Mouse (Mus musculus) limb, embryonic 10.5 days (tissue): ENCODE data around the gene Bri3bp. TPM values are rescaled to one million over a fixed set of nuclear protein-coding genes. Genes with fewer than 3 reads are reported as not detected.
"Not testable (repeated sequence)": the region's sequence is repeated elsewhere in the genome, so short reads cannot be mapped to it uniquely, and the experiment has no call there.

Source experiments
- DNase-seq: peaks from one replicate; pipeline ENCODE4 v3.0.0-alpha.2; 2017; ENCODE audit warnings: low spot score
- H3K27ac ChIP-seq: fragments of 300-500 bp; sonication (generic); 2 replicates; pipeline ENCODE4 v1.5.1; 2016; ENCODE audit warnings: mild to moderate bottlenecking
- H3K27me3 ChIP-seq: fragments of 300-500 bp; sonication (generic); 2 replicates; pipeline ENCODE4 v1.6.1; 2016; ENCODE audit warnings: low read depth, mild to moderate bottlenecking; ENCODE audit not compliant: poor library complexity, severe bottlenecking
- H3K36me3 ChIP-seq: fragments of 300-500 bp; sonication (generic); 2 replicates; pipeline ENCODE4 v1.6.1; 2016; ENCODE audit warnings: mild to moderate bottlenecking, moderate library complexity
- H3K4me1 ChIP-seq: fragments of 300-500 bp; sonication (generic); 2 replicates; pipeline ENCODE4 v1.6.1; 2016
- H3K4me3 ChIP-seq: fragments of 300-500 bp; sonication (generic); 2 replicates; pipeline ENCODE4 v1.5.1; 2016; ENCODE audit warnings: mild to moderate bottlenecking, moderate library complexity
- H3K9me3 ChIP-seq: fragments of 300-500 bp; sonication (generic); replicated peaks from 2 replicates; pipeline ENCODE4 v1.6.1; 2016; ENCODE audit warnings: mild to moderate bottlenecking
- WGBS: fragments of 180-500 bp; shearing (Covaris S2); methylation state at CpG from one replicate; pipeline ENCODE4 v1.1.7; 2016; 5-methylcytosine and 5-hydroxymethylcytosine counted together
- polyA plus RNA-seq: library from polyadenylated mRNA; unstranded; fragments of >200 nt; fragmentation: Nextera tagmentation; extraction: Ambion mirVana; gene quantifications from 2 replicates; pipeline ENCODE4 v1.2.1, GENCODE M21; 2016

Bri3bp gene
- polyA plus RNA-seq, 1 experiment from 2014 or later = 52.1 TPM

DNA sequence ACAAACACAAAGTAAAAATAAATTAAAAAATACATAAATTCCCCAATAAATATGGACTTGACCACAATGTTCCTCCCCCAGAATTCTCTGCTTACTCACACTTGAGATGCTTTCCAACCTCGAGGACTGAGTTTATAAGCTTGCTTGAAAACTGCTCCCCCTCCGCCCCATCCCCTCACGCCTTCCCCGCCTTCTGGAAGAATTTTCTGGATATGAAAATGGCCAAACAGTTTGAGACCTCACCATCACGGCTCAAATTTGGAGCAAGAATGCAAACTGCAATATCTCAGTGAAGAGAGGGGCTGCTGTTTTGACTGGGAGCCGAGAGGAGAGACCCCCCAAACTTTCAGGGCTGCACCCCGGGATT is 36.8 kb upstream of the Bri3bp start:
- H3K4me3 ChIP-seq = peak overlapping the region; percentile 74
- WGBS = 4% methylated on average over 7 of the region's 7 CpGs
- H3K9me3 ChIP-seq = no peaks in the 10 kb centered on the region
- no peak for DNase-seq
- H3K27me3 ChIP-seq = peaks cover 12% of the 10 kb centered on the region
- peak overlapping the region; percentile 86 for H3K27ac ChIP-seq
- peaks cover 32% of the 10 kb centered on the region for H3K4me1 ChIP-seq
- H3K36me3 ChIP-seq = no peaks in the 10 kb centered on the region

DNA sequence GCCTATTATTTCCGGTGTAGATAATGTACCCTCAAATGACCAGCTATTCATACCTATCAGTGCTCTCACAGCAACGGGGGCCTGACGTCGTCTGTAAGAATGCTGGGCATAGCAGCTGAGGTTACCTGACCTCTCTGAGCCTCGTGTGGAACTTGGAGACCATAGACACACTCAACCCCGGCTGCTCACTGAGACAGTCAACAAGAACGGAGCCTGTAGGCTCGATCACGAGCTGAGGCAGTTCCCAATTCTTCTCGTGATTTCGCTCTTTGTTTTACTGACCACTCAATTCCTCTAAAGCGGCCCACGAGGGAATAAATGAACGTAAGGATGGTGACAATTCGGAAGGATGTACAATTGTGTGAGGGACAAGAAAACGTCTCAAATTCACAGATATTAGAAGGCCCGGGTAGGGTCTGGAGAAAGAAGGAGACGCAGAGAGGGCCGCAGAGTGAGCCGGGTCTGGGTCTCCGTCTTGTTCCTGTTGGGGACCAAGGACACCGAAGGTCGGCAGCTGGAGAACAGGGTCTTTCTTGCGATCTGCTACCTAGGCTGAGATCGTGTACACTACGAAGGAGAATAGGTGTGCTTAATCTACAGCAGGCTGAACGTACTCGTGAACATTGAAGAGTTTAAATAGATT is 36.3 kb upstream of the Bri3bp start:
- Histone ChIP-seq H3K36me3 (no peaks in the 10 kb centered on the region), H3K27me3 (peaks cover 12% of the 10 kb centered on the region), H3K9me3 (no peaks in the 10 kb centered on the region), H3K27ac (peak overlapping the region; percentile 86), H3K4me1 (peaks cover 37% of the 10 kb centered on the region), H3K4me3 (peak overlapping the region; percentile 74)
- DNase-seq = peak; percentile 82
- WGBS = under 1% methylated on average over 28 of the region's 28 CpGs

DNA sequence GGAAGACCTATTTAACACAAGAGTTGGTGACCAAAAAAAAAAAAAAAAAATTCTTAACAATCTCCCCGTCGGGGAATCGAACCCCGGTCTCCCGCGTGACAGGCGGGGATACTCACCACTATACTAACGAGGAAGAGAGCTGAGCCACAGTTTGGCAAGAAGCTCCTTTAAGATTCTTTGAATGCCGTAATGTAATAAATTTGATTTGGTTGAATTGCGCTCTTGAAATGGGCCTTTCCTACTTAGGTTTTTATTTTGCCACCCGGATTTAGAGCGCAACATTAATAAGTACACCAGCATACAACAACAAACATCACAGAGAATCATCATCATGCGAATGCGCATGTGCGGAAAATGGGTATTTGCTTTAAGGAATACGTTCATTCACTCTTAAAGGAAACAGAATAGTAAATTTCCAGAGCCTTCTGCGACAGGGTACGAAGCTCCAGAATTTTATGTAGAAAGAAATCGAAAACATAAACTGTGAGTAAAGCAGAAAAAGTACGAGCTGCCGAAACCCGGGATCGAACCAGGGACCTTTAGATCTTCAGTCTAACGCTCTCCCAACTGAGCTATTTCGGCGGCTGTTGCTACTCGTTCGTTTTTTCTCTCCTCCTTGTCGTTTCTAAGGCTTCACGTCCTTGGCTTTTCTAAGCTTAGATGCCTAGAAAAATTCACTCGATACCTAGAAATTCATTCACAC is 35.7 kb upstream of the Bri3bp start:
- peak overlapping the region; percentile 74 for H3K4me3 ChIP-seq
- DNase-seq = peak; percentile 93
- WGBS = 1% methylated on average over 31 of the region's 31 CpGs
- peaks cover 42% of the 10 kb centered on the region for H3K4me1 ChIP-seq
- no peaks in the 10 kb centered on the region for H3K9me3 ChIP-seq
- H3K27me3 ChIP-seq = peaks cover 12% of the 10 kb centered on the region
- H3K36me3 ChIP-seq = no peaks in the 10 kb centered on the region
- peak overlapping the region; percentile 86 for H3K27ac ChIP-seq

DNA sequence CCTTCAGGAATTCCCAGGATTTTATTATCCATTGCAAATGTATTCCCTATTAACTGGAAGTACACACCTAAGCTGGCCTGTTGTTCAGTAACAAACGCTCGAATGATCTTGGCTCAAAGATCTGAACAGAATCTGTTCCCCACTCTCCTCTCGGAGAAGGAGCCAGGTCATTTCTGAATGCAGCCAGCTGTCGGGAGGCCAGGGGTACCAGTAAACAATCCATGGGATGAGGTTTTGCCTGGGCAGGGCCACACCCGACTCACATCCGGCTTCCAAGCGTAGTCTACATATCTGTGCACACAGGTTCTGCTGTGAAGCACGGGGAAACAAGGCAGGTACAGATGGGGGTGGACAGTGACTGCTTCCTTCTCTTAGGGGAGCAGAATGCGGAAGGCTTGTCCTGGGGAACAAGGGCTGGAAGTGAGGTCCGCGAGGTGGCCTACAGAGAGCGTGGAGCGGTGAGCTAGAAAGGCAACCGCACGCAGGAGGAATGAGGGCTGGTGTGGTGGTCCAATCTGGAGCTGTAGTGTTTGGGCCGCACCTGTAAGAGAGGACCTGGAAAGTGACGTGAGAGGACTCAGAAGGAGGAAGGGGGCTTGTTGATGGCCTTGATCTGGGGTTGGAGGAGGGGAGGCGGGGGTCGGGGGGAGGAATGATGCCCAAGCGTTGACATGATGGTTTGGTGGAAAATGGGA is 34.9 kb upstream of the Bri3bp start:
- Histone ChIP-seq H3K4me3 (peak overlapping the region; percentile 74), H3K9me3 (no peaks in the 10 kb centered on the region), H3K27me3 (peaks cover 12% of the 10 kb centered on the region), H3K4me1 (peaks cover 42% of the 10 kb centered on the region), H3K36me3 (no peaks in the 10 kb centered on the region), H3K27ac (peak overlapping the region; percentile 82)
- peak; percentile 78 for DNase-seq
- WGBS = 4% methylated on average over 20 of the region's 20 CpGs

DNA sequence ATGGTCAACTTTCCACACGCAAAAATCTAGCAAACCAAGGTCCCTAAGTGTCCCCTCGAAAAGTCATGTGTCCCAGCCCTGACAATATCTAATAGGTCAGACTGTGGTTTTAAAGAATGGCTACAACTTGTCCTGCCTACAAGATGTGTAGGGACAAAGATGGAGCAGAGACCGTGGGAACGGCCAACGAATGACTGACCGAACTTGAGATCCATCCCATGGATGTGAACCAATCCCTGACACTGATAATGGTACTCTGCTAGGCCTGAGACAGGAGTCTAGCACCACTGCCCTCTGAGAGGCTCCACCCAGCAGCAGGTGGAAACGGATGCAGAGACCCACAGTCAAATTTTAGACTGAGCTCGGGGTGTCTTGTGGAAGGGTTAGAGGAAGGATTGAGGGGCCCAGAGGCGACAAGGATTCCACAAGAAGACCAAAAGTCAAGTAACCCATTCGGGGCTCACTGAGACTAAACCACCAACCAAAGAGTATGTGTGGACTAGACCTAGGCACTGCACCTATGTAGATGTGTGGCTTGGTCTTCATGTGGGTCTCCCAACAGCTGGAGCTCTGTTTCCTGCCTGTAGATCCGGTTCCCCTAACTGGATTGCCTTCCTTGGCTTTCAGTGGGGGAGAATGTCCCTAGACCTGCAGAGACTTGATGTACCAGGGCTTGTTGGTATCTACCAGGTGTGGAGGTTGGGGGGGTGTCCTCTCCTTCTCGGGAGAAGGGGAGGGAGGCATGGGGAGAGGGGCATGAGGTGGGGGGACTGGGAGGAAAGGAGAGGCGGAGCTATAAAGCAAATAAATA is 34.1 kb upstream of the Bri3bp start:
- peak overlapping the region; percentile 74 for H3K4me3 ChIP-seq
- peaks cover 8% of the 10 kb centered on the region for H3K27me3 ChIP-seq
- no peak for DNase-seq
- H3K4me1 ChIP-seq = peaks cover 42% of the 10 kb centered on the region
- no peaks in the 10 kb centered on the region for H3K36me3 ChIP-seq
- 56% methylated on average over 13 of the region's 13 CpGs for WGBS
- peak overlapping the region; percentile 82 for H3K27ac ChIP-seq
- H3K9me3 ChIP-seq = no peaks in the 10 kb centered on the region

DNA sequence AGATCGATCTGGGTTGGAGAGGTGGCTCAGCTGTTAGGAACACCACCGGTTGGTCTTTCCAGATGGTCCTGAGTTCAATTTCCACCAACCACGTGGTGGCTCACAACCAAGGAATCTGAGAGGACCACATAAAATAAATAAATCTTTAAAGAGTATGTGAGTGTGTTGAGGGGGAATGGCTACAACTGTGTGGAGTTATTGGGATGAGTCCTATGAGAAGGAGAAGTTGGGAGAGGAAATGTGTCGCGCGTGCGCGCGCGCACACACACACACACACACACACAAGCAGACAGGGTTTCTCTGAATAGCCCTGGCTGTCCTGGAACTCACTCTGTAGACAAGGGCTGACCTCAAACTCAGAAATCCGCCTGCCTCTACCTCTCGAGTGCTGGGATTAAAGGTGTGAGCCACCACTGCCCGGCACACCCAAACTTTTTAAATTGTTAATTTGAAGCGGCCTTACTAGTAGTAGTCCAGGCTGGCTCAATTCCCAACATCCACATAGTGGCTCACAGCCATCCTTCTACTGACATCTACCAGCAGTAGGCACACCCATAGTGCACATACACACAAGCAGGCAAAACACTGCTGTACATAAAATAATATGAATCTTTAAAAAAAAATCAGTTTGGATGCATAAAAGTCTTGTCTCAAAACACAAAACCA is 33.3 kb upstream of the Bri3bp start:
- 65% methylated on average over 14 of the region's 14 CpGs for WGBS
- no peak for DNase-seq
- Histone ChIP-seq H3K4me1 (peaks cover 35% of the 10 kb centered on the region), H3K36me3 (peaks cover 6% of the 10 kb centered on the region), H3K4me3 (peak overlapping the region; percentile 46), H3K9me3 (no peaks in the 10 kb centered on the region), H3K27me3 (peaks cover 2% of the 10 kb centered on the region), H3K27ac (no peak overlapping the region)

DNA sequence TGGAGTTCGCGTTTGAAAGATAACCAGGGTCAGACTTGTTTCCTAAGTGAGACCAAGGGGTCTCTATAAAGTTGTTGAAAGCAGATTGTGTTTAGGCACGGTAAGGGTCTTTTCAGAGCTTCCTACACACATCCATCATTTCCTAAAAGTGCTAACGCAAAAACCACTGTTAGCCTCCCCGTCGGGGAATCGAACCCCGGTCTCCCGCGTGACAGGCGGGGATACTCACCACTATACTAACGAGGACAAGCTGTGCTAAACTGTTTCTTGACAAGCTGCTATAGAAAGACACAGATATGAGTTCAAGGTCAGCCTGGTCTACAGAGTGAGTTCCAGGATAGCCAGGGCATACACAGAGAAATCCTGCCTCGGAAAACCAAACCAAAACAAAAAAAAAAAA is 32.5 kb upstream of the Bri3bp start:
- no peaks in the 10 kb centered on the region for H3K9me3 ChIP-seq
- H3K27ac ChIP-seq = no peak overlapping the region
- H3K4me1 ChIP-seq = peaks cover 33% of the 10 kb centered on the region
- peaks cover 14% of the 10 kb centered on the region for H3K36me3 ChIP-seq
- DNase-seq = peak; percentile 88
- H3K27me3 ChIP-seq = no peaks in the 10 kb centered on the region
- under 1% methylated on average over 13 of the region's 13 CpGs for WGBS
- peak overlapping the region; percentile 46 for H3K4me3 ChIP-seq

DNA sequence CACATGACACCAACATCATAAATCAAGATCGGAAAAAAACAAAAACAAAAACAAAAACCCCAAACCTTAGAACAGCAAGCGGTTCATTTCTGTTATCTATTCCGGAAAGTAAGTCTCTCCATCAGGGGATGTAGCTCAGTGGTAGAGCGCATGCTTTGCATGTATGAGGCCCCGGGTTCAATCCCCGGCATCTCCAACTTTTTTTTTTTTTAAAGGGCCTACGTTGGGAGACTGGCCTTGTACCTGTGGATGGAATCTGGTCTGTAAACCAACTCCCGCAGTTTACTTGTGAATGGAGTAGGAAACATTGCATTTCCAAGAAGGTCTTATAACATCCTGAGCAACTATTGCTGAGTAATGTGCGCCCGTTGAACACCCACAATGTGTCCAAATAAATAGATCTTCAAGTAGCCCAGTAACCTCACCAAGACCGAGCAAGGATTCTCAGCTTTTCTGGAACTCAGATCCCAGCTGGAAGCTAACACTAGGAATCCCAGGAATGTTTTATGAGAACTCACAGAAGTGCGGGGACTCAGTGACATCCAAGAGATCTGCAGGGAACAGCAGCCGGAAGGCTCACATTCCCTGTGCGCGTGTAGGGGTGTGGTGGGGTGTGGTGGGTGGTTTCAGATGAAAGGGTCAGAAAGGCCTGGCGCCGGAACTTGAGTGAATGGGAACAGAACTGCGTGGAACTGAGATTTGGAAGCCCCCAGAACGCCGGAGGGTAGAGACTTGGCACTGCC is 31.8 kb upstream of the Bri3bp start:
- no peaks in the 10 kb centered on the region for H3K9me3 ChIP-seq
- peaks cover 32% of the 10 kb centered on the region for H3K4me1 ChIP-seq
- peaks cover 21% of the 10 kb centered on the region for H3K36me3 ChIP-seq
- peak overlapping the region; percentile 31; the same call in 1 of the 2 replicates for H3K27ac ChIP-seq
- H3K4me3 ChIP-seq = peak overlapping the region; percentile 46
- WGBS = 7% methylated on average over 20 of the region's 20 CpGs
- peak; percentile 73 for DNase-seq
- H3K27me3 ChIP-seq = no peaks in the 10 kb centered on the region

DNA sequence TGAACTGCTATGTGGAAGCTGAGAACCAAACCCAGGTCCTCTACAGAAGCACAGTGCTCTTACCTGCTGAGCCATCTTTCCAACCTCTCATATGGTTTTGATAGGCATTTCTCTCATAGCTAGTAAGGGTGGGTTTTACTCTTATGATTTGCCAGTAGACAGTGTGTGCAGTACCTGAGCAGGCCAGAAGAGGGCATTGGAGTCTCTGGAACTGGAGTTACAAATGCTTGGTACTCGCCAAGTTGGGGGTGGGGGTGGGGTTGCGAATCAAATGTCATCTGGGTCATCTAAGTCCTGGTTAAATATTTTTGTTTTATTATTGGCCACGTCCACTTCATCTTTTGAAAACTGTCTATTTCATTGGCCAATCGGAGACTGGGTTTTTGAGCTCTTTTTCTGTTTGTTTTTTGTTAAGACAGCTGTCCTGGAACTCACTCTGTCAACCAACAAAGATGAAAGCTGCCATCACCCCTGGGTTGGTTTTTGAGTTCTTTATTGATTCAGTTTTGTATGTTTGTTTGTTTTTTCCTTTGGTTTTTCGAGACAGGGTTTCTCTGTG is 29.3 kb upstream of the Bri3bp start:
- Histone ChIP-seq H3K9me3 (no peaks in the 10 kb centered on the region), H3K36me3 (peaks cover 46% of the 10 kb centered on the region), H3K27me3 (no peaks in the 10 kb centered on the region), H3K4me3 (no peak overlapping the region), H3K4me1 (peaks cover 25% of the 10 kb centered on the region), H3K27ac (no peak overlapping the region)
- peak; percentile 70 for DNase-seq
- 62% methylated on average over 5 of the region's 5 CpGs for WGBS

DNA sequence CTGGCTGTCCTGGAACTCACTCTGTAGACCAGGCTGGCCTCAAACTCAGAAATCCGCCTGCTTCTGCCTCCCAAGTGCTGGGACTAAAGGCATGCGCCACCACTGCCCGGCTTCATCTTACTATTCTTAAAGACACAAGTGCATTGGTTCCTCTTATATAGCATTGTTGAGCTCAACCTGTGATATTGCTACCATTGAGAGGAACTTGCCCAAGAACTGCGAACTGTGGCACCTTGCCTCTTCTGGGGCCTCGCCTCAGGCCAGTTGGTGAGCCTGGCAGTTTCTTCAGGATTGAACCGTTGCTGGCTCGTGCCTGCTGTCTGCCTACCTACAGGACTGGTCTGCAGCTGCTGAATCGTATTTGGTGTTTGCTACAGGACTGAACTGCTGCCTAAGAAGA is 28.8 kb upstream of the Bri3bp start:
- Histone ChIP-seq H3K4me1 (peaks cover 21% of the 10 kb centered on the region), H3K36me3 (peaks cover 51% of the 10 kb centered on the region)
- not testable (repeated sequence) for DNase-seq, H3K27me3 ChIP-seq, H3K4me3 ChIP-seq, H3K27ac ChIP-seq, H3K9me3 ChIP-seq
- WGBS = 93% methylated on average over 8 of the region's 8 CpGs

DNA sequence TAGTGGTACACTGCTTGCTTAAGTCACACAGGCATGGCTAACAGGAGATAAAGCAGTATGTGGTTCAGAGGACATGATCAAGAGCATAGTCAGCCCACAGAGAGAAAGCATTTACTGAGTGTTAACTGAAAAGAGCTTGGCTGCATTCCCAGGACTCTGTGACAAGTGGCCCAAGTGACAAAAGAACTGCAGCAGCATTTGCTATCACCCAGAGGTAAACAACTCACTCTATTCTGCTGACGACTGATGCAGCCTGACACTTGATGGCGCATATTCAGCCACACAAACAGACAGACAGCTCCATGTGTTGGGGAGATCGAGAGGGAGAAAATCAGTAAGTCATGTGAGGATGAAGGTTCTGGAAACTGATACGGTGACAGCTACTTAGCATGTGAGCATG is 27.6 kb upstream of the Bri3bp start:
- Histone ChIP-seq H3K36me3 (peaks cover 63% of the 10 kb centered on the region), H3K4me3 (no peak overlapping the region)
- WGBS = 89% methylated on average over 4 of the region's 4 CpGs

More for the DNA sequence above, 27.6 kb upstream of the Bri3bp start:
- Histone ChIP-seq H3K9me3 (no peaks in the 10 kb centered on the region), H3K27me3 (no peaks in the 10 kb centered on the region), H3K4me1 (peaks cover 11% of the 10 kb centered on the region), H3K27ac (no peak overlapping the region)
- DNase-seq = no peak
